ENCODE assay signal across 32 mouse cellular contexts in genomic region chr14:76877306-76877705, GRCm38 (mm10).
A peak's percentile ranks its signal among the peaks of the same experiment; 100 is the strongest.
DNase-seq lines count a peak whose midpoint lies in the region; ATAC-seq and TF ChIP-seq lines count a peak whose summit lies in the region.
"Had no signal": no experiment of that assay in that cellular context is flagged by ENCODE, and none has a peak within 500 bp of the region (broad histone marks: within the 10 kb centered on the region; RNA-seq: fewer than 3 reads in every experiment).

No protein-coding gene starts in this region.

- no peaks in the 10 kb centered on the region for H3K79me2 ChIP-seq in myocyte (ENCODE audit: control insufficient read depth, insufficient read depth)

- no peak overlapping the region for H3K4me3 ChIP-seq in embryonic facial prominence, embryonic 14.5 days (ENCODE audit: low read depth, low read length)
- no peak overlapping the region for H3K4me3 ChIP-seq in embryonic facial prominence, embryonic 10.5 days
- no peak overlapping the region for H3K4me3 ChIP-seq in kidney, embryonic 14.5 days (ENCODE audit: low read length)
- H3K4me3 ChIP-seq in myocyte = no peak overlapping the region
- H3K4me3 ChIP-seq: forebrain, embryonic 10.5 days; hindbrain, embryonic 10.5 days; intestine, embryonic 15.5 days; layer of hippocampus, adult 2 months; limb, embryonic 10.5 days; megakaryocyte, embryonic 14.5 days; midbrain, embryonic 13.5 days; stomach, embryonic 15.5 days had no signal

- WGBS in embryonic facial prominence, embryonic 14.5 days = 44% methylated on average over 5 of the region's 5 CpGs
- WGBS in embryonic facial prominence, embryonic 10.5 days = 83% methylated on average over 5 of the region's 5 CpGs
- WGBS in kidney, embryonic 14.5 days = 61% methylated on average over 5 of the region's 5 CpGs

- H3K27me3 ChIP-seq in embryonic facial prominence, embryonic 14.5 days (replicated peaks; ENCODE audit: control insufficient read depth, insufficient read depth, low read length) = no peaks in the 10 kb centered on the region
- H3K27me3 ChIP-seq in embryonic facial prominence, embryonic 10.5 days (replicated peaks; ENCODE audit: low read depth, poor library complexity, severe bottlenecking) = no peaks in the 10 kb centered on the region
- no peaks in the 10 kb centered on the region for H3K27me3 ChIP-seq in kidney, embryonic 14.5 days (ENCODE audit: control insufficient read depth, insufficient read depth, low read length)
- H3K27me3 ChIP-seq in myocyte (ENCODE audit: control insufficient read depth, insufficient read depth, insufficient read length) = no peaks in the 10 kb centered on the region
- H3K27me3 ChIP-seq: CH12.LX; intestine, embryonic 15.5 days; megakaryocyte, embryonic 14.5 days; stomach, embryonic 15.5 days had no signal

- peak; percentile 24 for DNase-seq in embryonic facial prominence, embryonic 14.5 days (ENCODE audit: low spot score)
- no peak for DNase-seq in embryonic facial prominence, embryonic 10.5 days (ENCODE audit: low spot score)
- peak; percentile 87 for DNase-seq in kidney, adult 9 months
- DNase-seq in NIH3T3 (ENCODE audit: low read depth) = peak; percentile 64
- DNase-seq in thymus, adult 18-20 months = no peak
- DNase-seq in spleen, postnatal 4 days (ENCODE audit: low spot score in 2 of 2) = no peak
- DNase-seq: adrenal gland, postnatal 25 days; cerebellum, adult 9-10 months; gastrocnemius, postnatal 10 days; heart, postnatal 10 days; liver; liver, postnatal 0 days; lung, postnatal 14 days; right cerebral cortex, postnatal 25 days; thymus, adult 2 months; thymus, postnatal 4 days had no signal

- H3K4me2 ChIP-seq in embryonic facial prominence, embryonic 14.5 days (ENCODE audit: low read depth, low read length) = no peak overlapping the region
- no peak overlapping the region for H3K4me2 ChIP-seq in kidney, embryonic 14.5 days (replicated peaks; ENCODE audit: low read depth, low read length)
- H3K4me2 ChIP-seq in myocyte (ENCODE audit: low read depth) = peak overlapping the region; percentile 54
- H3K4me2 ChIP-seq: heart, embryonic 11.5 days; intestine, embryonic 15.5 days; midbrain, embryonic 13.5 days; stomach, embryonic 15.5 days had no signal

- H3ac ChIP-seq in myocyte (ENCODE audit: control insufficient read depth, insufficient read length) = no peak overlapping the region

- no peak for TF ChIP-seq POLR2A in myocyte (IDR thresholded peaks at IDR 0.05; ENCODE audit: insufficient read length, low read depth)

- peaks cover 23% of the 10 kb centered on the region for H3K4me1 ChIP-seq in embryonic facial prominence, embryonic 14.5 days (ENCODE audit: control insufficient read depth, insufficient read depth, low read length)
- peaks cover 32% of the 10 kb centered on the region for H3K4me1 ChIP-seq in embryonic facial prominence, embryonic 10.5 days
- peaks cover 21% of the 10 kb centered on the region for H3K4me1 ChIP-seq in kidney, embryonic 14.5 days (ENCODE audit: control insufficient read depth, insufficient read depth, low read length)

- H3K36me3 ChIP-seq in embryonic facial prominence, embryonic 14.5 days (ENCODE audit: control insufficient read depth, insufficient read depth, low read length) = no peaks in the 10 kb centered on the region
- H3K36me3 ChIP-seq in embryonic facial prominence, embryonic 10.5 days (replicated peaks) = no peaks in the 10 kb centered on the region
- H3K36me3 ChIP-seq in kidney, embryonic 14.5 days (ENCODE audit: control insufficient read depth, insufficient read depth, low read length) = no peaks in the 10 kb centered on the region
- H3K36me3 ChIP-seq in myocyte (ENCODE audit: control insufficient read depth, insufficient read depth) = no peaks in the 10 kb centered on the region
- H3K36me3 ChIP-seq: forebrain, embryonic 10.5 days; G1E; hindbrain, embryonic 10.5 days; intestine, embryonic 15.5 days; limb, embryonic 10.5 days; midbrain, embryonic 13.5 days; stomach, embryonic 15.5 days had no signal

- H3K9me3 ChIP-seq in embryonic facial prominence, embryonic 14.5 days (ENCODE audit: control insufficient read depth, low read length) = no peaks in the 10 kb centered on the region
- H3K9me3 ChIP-seq in embryonic facial prominence, embryonic 10.5 days = no peaks in the 10 kb centered on the region
- H3K9me3 ChIP-seq in kidney, embryonic 14.5 days (ENCODE audit: control insufficient read depth, low read length) = no peaks in the 10 kb centered on the region
- H3K9me3 ChIP-seq: forebrain, embryonic 10.5 days; hindbrain, embryonic 10.5 days; intestine, embryonic 15.5 days; limb, embryonic 10.5 days; megakaryocyte, embryonic 14.5 days; midbrain, embryonic 13.5 days; stomach, embryonic 15.5 days had no signal

- no peak overlapping the region for H3K9ac ChIP-seq in embryonic facial prominence, embryonic 14.5 days (ENCODE audit: low read depth, low read length)
- H3K9ac ChIP-seq in kidney, embryonic 14.5 days (ENCODE audit: low read depth, low read length) = no peak overlapping the region
- H3K9ac ChIP-seq: intestine, embryonic 15.5 days; liver, postnatal 0 days; midbrain, embryonic 13.5 days; stomach, embryonic 15.5 days had no signal

- no peak overlapping the region for H3K27ac ChIP-seq in embryonic facial prominence, embryonic 14.5 days (replicated peaks; ENCODE audit: low read depth, low read length)
- no peak overlapping the region for H3K27ac ChIP-seq in embryonic facial prominence, embryonic 10.5 days (replicated peaks)
- no peak overlapping the region for H3K27ac ChIP-seq in kidney, embryonic 14.5 days (ENCODE audit: low read depth, low read length)
- H3K27ac ChIP-seq: forebrain, embryonic 10.5 days; hindbrain, embryonic 10.5 days; intestine, embryonic 15.5 days; layer of hippocampus, adult 2 months; midbrain, embryonic 13.5 days; stomach, embryonic 15.5 days had no signal

- no peak for ATAC-seq in embryonic facial prominence, embryonic 14.5 days (ENCODE audit: low read depth)
- no peak for ATAC-seq in kidney, embryonic 14.5 days (ENCODE audit: low FRiP score, low TSS enrichment)
- ATAC-seq: activated CD4-positive, CD25-positive, alpha-beta regulatory T cell, adult 4 months; forebrain, embryonic 16.5 days; hindbrain, embryonic 16.5 days; intestine, embryonic 15.5 days; liver, postnatal 0 days; midbrain, embryonic 13.5 days had no signal

TF ChIP-seq in myocyte, 11 proteins besides CTCF, POLR2A, EP300 and RAD21:
- TF ChIP-seq USF1 (IDR thresholded peaks at IDR 0.05; ENCODE audit: low read depth) (no peak), REST (IDR thresholded peaks at IDR 0.05; ENCODE audit: insufficient read depth, insufficient read length) (no peak), CEBPB (IDR thresholded peaks at IDR 0.05; ENCODE audit: insufficient read depth, poor library complexity, severe bottlenecking) (no peak), MYOG (IDR thresholded peaks at IDR 0.05; ENCODE audit: control insufficient read depth in 1 of 3, insufficient read depth in 1 of 3, insufficient read length in 2 of 3, low read depth in 2 of 3) (no peak), MYOD1 (IDR thresholded peaks at IDR 0.05; ENCODE audit: control insufficient read depth in 1 of 3, insufficient read length in 2 of 3, low read depth in 2 of 3) (no peak), TCF3 (IDR thresholded peaks at IDR 0.05; ENCODE audit: insufficient read length, low read depth) (no peak), POLR2AphosphoS2 (IDR thresholded peaks at IDR 0.05; ENCODE audit: insufficient read length, low read depth) (no peak), MAX (IDR thresholded peaks at IDR 0.05; ENCODE audit: low read depth) (no peak), SRF (IDR thresholded peaks at IDR 0.05; ENCODE audit: control insufficient read depth, insufficient read length, low read depth) (no peak), E2F4 (IDR thresholded peaks at IDR 0.05; ENCODE audit: insufficient read depth) (no peak), TCF12 (IDR thresholded peaks at IDR 0.05; ENCODE audit: insufficient read depth, poor library complexity, severe bottlenecking) (no peak)
TF ChIP-seq in myocyte: peak in this region for 0.

Comparison
In these comparisons a context has a peak if more than half of its experiments do, and no peak if none do; other contexts are left out.
1. DNase-seq: peak in embryonic facial prominence, embryonic 14.5 days (single experiment), kidney, adult 9 months (single experiment) and NIH3T3 (single experiment); none in embryonic facial prominence, embryonic 10.5 days (single experiment), thymus, adult 18-20 months (0 of 2) and spleen, postnatal 4 days (0 of 2).